Mouse (Mus musculus) hindbrain, embryonic 13.5 days (tissue): ENCODE measurements around the gene Renbp. TPM values are rescaled to one million over a fixed set of nuclear protein-coding genes. Genes with fewer than 3 reads are reported as not detected.

ENCODE experiments used
- ATAC-seq: fragments of 200-750 bp; cut with Nextera tagmentation; 2 replicates; pipeline ENCODE4 v1.8.0; 2017; ENCODE audit warnings: moderate TSS enrichment; ENCODE audit not compliant: low FRiP score
- H3K27ac ChIP-seq: fragments of 300-500 bp; sonication (generic); 2 replicates; pipeline ENCODE4 v1.5.1; 2015; ENCODE audit warnings: inconsistent platforms, mild to moderate bottlenecking, moderate library complexity
- H3K27me3 ChIP-seq: fragments of 300-500 bp; sonication (generic); 2 replicates; pipeline ENCODE4 v1.6.1; 2015; ENCODE audit warnings: mild to moderate bottlenecking, inconsistent platforms
- H3K36me3 ChIP-seq: fragments of 300-500 bp; sonication (generic); 2 replicates; pipeline ENCODE4 v1.6.1; 2015; ENCODE audit warnings: mild to moderate bottlenecking, inconsistent platforms
- H3K4me1 ChIP-seq: fragments of 300-500 bp; sonication (generic); replicated peaks from 2 replicates; pipeline ENCODE4 v1.6.1; 2015; ENCODE audit warnings: inconsistent platforms
- H3K4me2 ChIP-seq: fragments of 300-500 bp; sonication (generic); 2 replicates; pipeline ENCODE4 v1.6.1; 2015; ENCODE audit warnings: inconsistent platforms, mild to moderate bottlenecking, moderate library complexity
- H3K4me3 ChIP-seq: fragments of 300-500 bp; sonication (generic); 2 replicates; pipeline ENCODE4 v1.5.1; 2015; ENCODE audit warnings: mild to moderate bottlenecking, inconsistent platforms
- H3K9ac ChIP-seq: fragments of 300-500 bp; sonication (generic); 2 replicates; pipeline ENCODE4 v1.6.1; 2015; ENCODE audit warnings: mild to moderate bottlenecking, inconsistent platforms
- H3K9me3 ChIP-seq: fragments of 300-500 bp; sonication (generic); 2 replicates; pipeline ENCODE4 v1.6.1; 2016; ENCODE audit warnings: inconsistent platforms
- WGBS: fragments of 180-500 bp; shearing (Covaris S2); methylation state at CpG from one replicate; pipeline ENCODE4 v1.1.7; 2015; 5-methylcytosine and 5-hydroxymethylcytosine counted together
- polyA plus RNA-seq: library from polyadenylated mRNA; unstranded; fragments of >200 nt; fragmentation: Nextera tagmentation; extraction: Ambion mirVana; gene quantifications from 2 replicates; pipeline ENCODE4 v1.2.1, GENCODE M21; 2015

Gene Renbp
- polyA plus RNA-seq, 1 experiment from 2014 or later: 12.7 TPM

- peak overlapping the region; percentile 47 for H3K4me2 ChIP-seq
- H3K27ac ChIP-seq: peak overlapping the region; percentile 84
- WGBS: 30% methylated on average over 31 of the region's 31 CpGs
- H3K27me3 ChIP-seq: no peaks in the 10 kb centered on the region
- H3K36me3 ChIP-seq: peaks cover 32% of the 10 kb centered on the region
- H3K4me3 ChIP-seq: peak overlapping the region; percentile 25
- peak overlapping the region; percentile 35; the same call in 1 of the 2 replicates for H3K9ac ChIP-seq
- no peaks in the 10 kb centered on the region for H3K9me3 ChIP-seq
- peak; percentile 94 for ATAC-seq
- peaks cover 10% of the 10 kb centered on the region for H3K4me1 ChIP-seq
These were observed 15.6 kb downstream of the Renbp start for GRCm38 (mm10) chrX:73914827-73915703.

GRCm38 (mm10) chrX:73911588-73911987 lies 19.1 kb downstream of the Renbp start:
- Histone ChIP-seq H3K9me3 (no peaks in the 10 kb centered on the region), H3K27me3 (no peaks in the 10 kb centered on the region), H3K27ac (no peak overlapping the region), H3K9ac (no peak overlapping the region), H3K36me3 (no peaks in the 10 kb centered on the region), H3K4me1 (peaks cover 7% of the 10 kb centered on the region), H3K4me3 (no peak overlapping the region), H3K4me2 (no peak overlapping the region)
- WGBS: 85% methylated on average over 2 of the region's 2 CpGs
- ATAC-seq: no peak

GRCm38 (mm10) chrX:73911156-73911555 lies 19.5 kb downstream of the Renbp start:
- Histone ChIP-seq H3K9ac (no peak overlapping the region), H3K36me3 (no peaks in the 10 kb centered on the region), H3K9me3 (no peaks in the 10 kb centered on the region), H3K27me3 (no peaks in the 10 kb centered on the region), H3K4me3 (no peak overlapping the region), H3K27ac (no peak overlapping the region), H3K4me1 (peaks cover 7% of the 10 kb centered on the region), H3K4me2 (peak overlapping the region; percentile 41)
- WGBS: 30% methylated on average over 18 of the region's 26 CpGs
- ATAC-seq: no peak

GRCm38 (mm10) chrX:73910451-73910850 lies 20.2 kb downstream of the Renbp start:
- Histone ChIP-seq H3K27me3 (no peaks in the 10 kb centered on the region), H3K4me2 (no peak overlapping the region), H3K27ac (no peak overlapping the region), H3K4me1 (peaks cover 4% of the 10 kb centered on the region), H3K9me3 (no peaks in the 10 kb centered on the region), H3K9ac (no peak overlapping the region), H3K36me3 (no peaks in the 10 kb centered on the region), H3K4me3 (no peak overlapping the region)
- no peak for ATAC-seq

- no peaks in the 10 kb centered on the region for H3K36me3 ChIP-seq
- no peak overlapping the region for H3K4me3 ChIP-seq
- 75% methylated on average over 1 of the region's 1 CpGs for WGBS
- no peak overlapping the region for H3K4me2 ChIP-seq
- H3K9ac ChIP-seq: no peak overlapping the region
- no peaks in the 10 kb centered on the region for H3K27me3 ChIP-seq
- H3K9me3 ChIP-seq: no peaks in the 10 kb centered on the region
- no peak for ATAC-seq
- H3K4me1 ChIP-seq: peaks cover 3% of the 10 kb centered on the region
- no peak overlapping the region for H3K27ac ChIP-seq
These were observed 20.6 kb downstream of the Renbp start for GRCm38 (mm10) chrX:73910049-73910448.

- no peak for ATAC-seq
- Histone ChIP-seq H3K4me1 (no peaks in the 10 kb centered on the region), H3K36me3 (no peaks in the 10 kb centered on the region), H3K27ac (no peak overlapping the region), H3K9ac (no peak overlapping the region), H3K4me2 (no peak overlapping the region), H3K27me3 (no peaks in the 10 kb centered on the region), H3K9me3 (no peaks in the 10 kb centered on the region), H3K4me3 (no peak overlapping the region)
- 60% methylated on average over 3 of the region's 3 CpGs for WGBS
These were observed 32.7 kb downstream of the Renbp start for GRCm38 (mm10) chrX:73897959-73898358.

- ATAC-seq: no peak
- H3K4me3 ChIP-seq: no peak within 1 kb of the TSS
- no peak within 1 kb of the TSS for H3K9ac ChIP-seq
- no peaks in the 10 kb centered on the region for H3K36me3 ChIP-seq
- H3K4me2 ChIP-seq: no peak within 1 kb of the TSS
- no peaks in the 10 kb centered on the region for H3K9me3 ChIP-seq
- H3K4me1 ChIP-seq: no peaks in the 10 kb centered on the region
- H3K27me3 ChIP-seq: no peaks in the 10 kb centered on the region
- WGBS: 25% methylated on average over 2 of the region's 2 CpGs
- H3K27ac ChIP-seq: no peak within 1 kb of the TSS
These were observed 34.9 kb downstream of the Renbp start, which contains the start of gene L1cam for GRCm38 (mm10) chrX:73895719-73896118. Gene L1cam, minus strand, starts transcription at chrX:73896105.

GRCm38 (mm10) chrX:73892833-73893232 lies 37.8 kb downstream of the Renbp start:
- Histone ChIP-seq H3K27ac (no peak overlapping the region), H3K9me3 (no peaks in the 10 kb centered on the region), H3K36me3 (no peaks in the 10 kb centered on the region), H3K4me2 (no peak overlapping the region), H3K4me3 (no peak overlapping the region), H3K27me3 (no peaks in the 10 kb centered on the region), H3K4me1 (no peaks in the 10 kb centered on the region), H3K9ac (no peak overlapping the region)
- 95% methylated on average over 14 of the region's 14 CpGs for WGBS
- no peak for ATAC-seq

- 90% methylated on average over 6 of the region's 6 CpGs for WGBS
- no peak within 1 kb of the TSS for H3K27ac ChIP-seq
These were observed 39.0 kb downstream of the Renbp start, which contains the start of gene Avpr2 for GRCm38 (mm10) chrX:73891551-73892152. Gene Avpr2, plus strand, starts transcription at chrX:73892102.

GRCm38 (mm10) chrX:73881463-73881862 lies 49.2 kb downstream of the Renbp start:
- H3K9ac ChIP-seq: peak overlapping the region; percentile 83
- ATAC-seq: no peak
- no peak overlapping the region for H3K4me3 ChIP-seq
- H3K4me1 ChIP-seq: peaks cover 22% of the 10 kb centered on the region
- peak overlapping the region; percentile 56 for H3K4me2 ChIP-seq
- H3K27ac ChIP-seq: peak overlapping the region; percentile 30; the same call in 1 of the 2 replicates
- no peaks in the 10 kb centered on the region for H3K9me3 ChIP-seq
- H3K27me3 ChIP-seq: no peaks in the 10 kb centered on the region
- no peaks in the 10 kb centered on the region for H3K36me3 ChIP-seq
- 22% methylated on average over 6 of the region's 6 CpGs for WGBS

More at GRCm38 (mm10) chrX:73891551-73892152, 39.0 kb downstream of the Renbp start, which contains the start of gene Avpr2:
- H3K9me3 ChIP-seq: no peaks in the 10 kb centered on the region
- H3K36me3 ChIP-seq: no peaks in the 10 kb centered on the region
- H3K4me3 ChIP-seq: no peak within 1 kb of the TSS
- no peak within 1 kb of the TSS for H3K9ac ChIP-seq
- H3K27me3 ChIP-seq: no peaks in the 10 kb centered on the region
- no peak within 1 kb of the TSS for H3K4me2 ChIP-seq
- no peaks in the 10 kb centered on the region for H3K4me1 ChIP-seq
- no peak for ATAC-seq

- peak overlapping the region; percentile 82 for H3K27ac ChIP-seq
- peak overlapping the region; percentile 56 for H3K4me2 ChIP-seq
- no peaks in the 10 kb centered on the region for H3K36me3 ChIP-seq
- H3K27me3 ChIP-seq: no peaks in the 10 kb centered on the region
- H3K4me3 ChIP-seq: peak overlapping the region; percentile 53
- WGBS: 19% methylated on average over 16 of the region's 16 CpGs
- peak overlapping the region; percentile 83 for H3K9ac ChIP-seq
- ATAC-seq: peak; percentile 66
- peaks cover 27% of the 10 kb centered on the region for H3K4me1 ChIP-seq
- no peaks in the 10 kb centered on the region for H3K9me3 ChIP-seq
These were observed 49.6 kb downstream of the Renbp start for GRCm38 (mm10) chrX:73881036-73881427.

- H3K4me1 ChIP-seq: peaks cover 33% of the 10 kb centered on the region
- ATAC-seq: peak; percentile 63
- no peaks in the 10 kb centered on the region for H3K27me3 ChIP-seq
- H3K9ac ChIP-seq: peak overlapping the region; percentile 83
- no peaks in the 10 kb centered on the region for H3K9me3 ChIP-seq
- peak overlapping the region; percentile 82 for H3K27ac ChIP-seq
- peak overlapping the region; percentile 56 for H3K4me2 ChIP-seq
- H3K4me3 ChIP-seq: peak overlapping the region; percentile 53
- H3K36me3 ChIP-seq: no peaks in the 10 kb centered on the region
- 12% methylated on average over 34 of the region's 48 CpGs for WGBS
These were observed 50.2 kb downstream of the Renbp start for GRCm38 (mm10) chrX:73880194-73881035.
